Mouse (Mus musculus): ENCODE measurements around the gene Ino80d.
"Not testable (repeated sequence)": the region's sequence is repeated elsewhere in the genome, so short reads cannot be mapped to it uniquely, and the experiment has no call there.

DNA sequence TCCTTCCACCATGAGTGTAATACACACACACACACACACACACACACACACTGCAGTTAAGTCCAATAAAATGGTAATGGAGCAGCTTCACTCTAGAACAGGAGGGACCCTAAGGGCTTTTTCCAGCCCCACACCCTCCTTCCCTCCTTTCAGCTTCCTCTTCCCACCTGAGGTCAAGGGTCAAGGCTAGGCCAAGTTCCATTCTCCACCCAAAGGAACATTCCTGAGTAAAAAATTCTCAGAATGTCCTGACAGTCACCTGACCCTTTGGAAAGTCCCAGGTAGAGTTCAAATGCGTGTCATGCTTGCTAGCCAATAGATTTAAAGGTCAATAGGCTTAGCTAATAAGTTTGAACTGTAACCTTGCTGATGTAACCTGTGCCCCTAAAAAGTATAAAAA, 24.1 kb upstream of the Ino80d start:
- TF ChIP-seq CTCF (IDR thresholded peaks at IDR 0.05; ENCODE audit: extremely low read depth, insufficient read length, insufficient replicate concordance, low read depth, low read length); POLR2A (IDR thresholded peaks at IDR 0.05; ENCODE audit: low read depth, low read length): not testable (repeated sequence)
